Mouse (Mus musculus): Measurements from ENCODE around the gene Mat2b. TPM values are rescaled to one million over a fixed set of nuclear protein-coding genes. Genes with fewer than 3 reads are reported as not detected.
A peak's percentile ranks its signal among the peaks of the same experiment; 100 is the strongest.
"Not testable (repeated sequence)": the region's sequence is repeated elsewhere in the genome, so short reads cannot be mapped to it uniquely, and the experiment has no call there.

The Mat2b gene
- polyA plus RNA-seq, 1 experiment: 38.8 TPM

GRCm38 (mm10) chr11:40713858-40714257 is 18.9 kb upstream of the Mat2b start:
- TF ChIP-seq POLR2A (IDR thresholded peaks at IDR 0.05; ENCODE audit: borderline replicate concordance, extremely low read depth, low read depth, low read length): no peak
- TF ChIP-seq CTCF (IDR thresholded peaks at IDR 0.05; ENCODE audit: insufficient read depth, low read length): no peak
- no peaks in the 10 kb centered on the region for H3K4me1 ChIP-seq (ENCODE audit: control insufficient read depth, insufficient read depth, low read length)
- 39% methylated on average over 8 of the region's 8 CpGs for WGBS
- H3K4me3 ChIP-seq (replicated peaks; ENCODE audit: extremely low read depth, low read depth, low read length): no peak overlapping the region
- no peak for DNase-seq

- H3K4me3 ChIP-seq (replicated peaks; ENCODE audit: extremely low read depth, low read depth, low read length); H3K4me1 ChIP-seq (ENCODE audit: control insufficient read depth, insufficient read depth, low read length); DNase-seq: not testable (repeated sequence)
- WGBS: 81% methylated on average over 6 of the region's 6 CpGs
These were observed 14.9 kb upstream of the Mat2b start for GRCm38 (mm10) chr11:40709899-40710298.

DNA sequence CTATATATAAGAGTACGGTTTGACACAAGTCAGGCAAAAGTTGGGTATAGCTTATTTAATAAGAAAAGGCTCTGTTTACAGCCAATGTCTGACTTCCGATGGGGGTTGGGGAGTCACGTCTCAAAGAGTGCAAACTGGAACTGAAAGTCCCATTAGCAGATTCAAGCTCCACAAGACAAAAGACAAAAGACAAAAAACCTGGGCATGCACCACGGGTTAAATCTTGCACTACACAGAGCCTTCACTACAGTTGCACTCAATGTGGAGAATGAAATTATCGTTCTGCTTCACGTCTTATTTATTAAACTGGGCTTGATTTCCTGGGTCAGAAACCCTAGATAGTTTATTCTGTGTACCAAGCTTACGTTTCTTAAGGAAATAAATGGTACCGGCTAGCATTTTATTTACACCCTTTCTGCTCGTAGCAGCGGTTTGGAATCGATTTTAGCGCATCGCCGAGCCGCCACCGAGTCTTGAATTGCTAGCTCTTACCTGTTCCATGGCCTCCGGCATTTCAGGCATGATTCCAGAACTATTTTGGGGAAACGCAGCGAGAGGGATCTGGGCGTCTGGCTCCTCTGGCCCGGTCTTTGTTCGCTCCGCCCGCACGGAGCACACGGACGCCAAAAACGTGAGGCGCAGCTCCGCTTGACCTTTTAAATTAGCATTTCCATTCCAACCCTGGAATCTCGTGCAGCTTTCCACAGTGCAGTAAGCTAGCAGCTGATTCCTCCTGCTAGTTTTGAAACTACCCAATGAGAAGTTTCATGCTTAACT is 504 bp downstream of the Mat2b start:
- WGBS: under 1% methylated on average over 31 of the region's 31 CpGs
- peaks cover 10% of the 10 kb centered on the region for H3K4me1 ChIP-seq (ENCODE audit: control insufficient read depth, insufficient read depth, low read length)
- TF ChIP-seq CTCF (IDR thresholded peaks at IDR 0.05; ENCODE audit: insufficient read depth, low read length): no peak
- TF ChIP-seq POLR2A (IDR thresholded peaks at IDR 0.05; ENCODE audit: borderline replicate concordance, extremely low read depth, low read depth, low read length): peak; percentile 64; the same call in 1 of the 2 replicates
- peak overlapping the region; percentile 90 for H3K4me3 ChIP-seq (replicated peaks; ENCODE audit: extremely low read depth, low read depth, low read length)
- DNase-seq: peak; percentile 63

DNA sequence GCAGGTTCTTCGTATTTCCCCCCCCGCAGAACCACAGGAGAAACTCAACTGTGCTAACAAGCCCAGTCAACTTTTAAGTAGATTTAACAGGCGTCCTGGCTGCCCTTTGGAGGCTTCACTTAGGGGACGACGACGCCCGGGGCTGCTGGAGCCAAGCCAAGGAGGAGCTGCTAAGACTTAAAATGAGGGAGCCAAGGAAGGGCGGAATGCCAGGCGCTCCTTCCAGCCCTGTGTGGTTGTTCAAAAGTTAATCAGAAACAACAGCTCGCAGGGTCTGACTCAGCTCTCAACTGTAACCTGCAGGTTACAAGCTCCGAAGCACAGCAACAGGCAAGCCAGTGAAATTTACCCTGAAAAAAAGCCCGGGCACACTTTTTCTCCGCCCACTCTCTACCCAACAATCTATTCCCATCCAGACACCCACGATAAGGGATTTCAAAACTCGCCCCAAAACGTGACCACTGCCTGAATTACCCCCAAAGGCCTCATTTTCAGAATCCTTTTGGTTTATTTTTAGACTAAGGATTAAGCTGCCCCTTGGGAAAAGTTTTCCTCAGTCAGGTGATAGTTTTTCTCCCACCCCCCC is 1.5 kb downstream of the Mat2b start:
- WGBS: under 1% methylated on average over 16 of the region's 16 CpGs
- TF ChIP-seq CTCF (IDR thresholded peaks at IDR 0.05; ENCODE audit: insufficient read depth, low read length) (no peak), POLR2A (IDR thresholded peaks at IDR 0.05; ENCODE audit: borderline replicate concordance, extremely low read depth, low read depth, low read length) (no peak)
- DNase-seq: peak; percentile 63
- H3K4me1 ChIP-seq (ENCODE audit: control insufficient read depth, insufficient read depth, low read length): peaks cover 10% of the 10 kb centered on the region
- H3K4me3 ChIP-seq (replicated peaks; ENCODE audit: extremely low read depth, low read depth, low read length): peak overlapping the region; percentile 63

DNA sequence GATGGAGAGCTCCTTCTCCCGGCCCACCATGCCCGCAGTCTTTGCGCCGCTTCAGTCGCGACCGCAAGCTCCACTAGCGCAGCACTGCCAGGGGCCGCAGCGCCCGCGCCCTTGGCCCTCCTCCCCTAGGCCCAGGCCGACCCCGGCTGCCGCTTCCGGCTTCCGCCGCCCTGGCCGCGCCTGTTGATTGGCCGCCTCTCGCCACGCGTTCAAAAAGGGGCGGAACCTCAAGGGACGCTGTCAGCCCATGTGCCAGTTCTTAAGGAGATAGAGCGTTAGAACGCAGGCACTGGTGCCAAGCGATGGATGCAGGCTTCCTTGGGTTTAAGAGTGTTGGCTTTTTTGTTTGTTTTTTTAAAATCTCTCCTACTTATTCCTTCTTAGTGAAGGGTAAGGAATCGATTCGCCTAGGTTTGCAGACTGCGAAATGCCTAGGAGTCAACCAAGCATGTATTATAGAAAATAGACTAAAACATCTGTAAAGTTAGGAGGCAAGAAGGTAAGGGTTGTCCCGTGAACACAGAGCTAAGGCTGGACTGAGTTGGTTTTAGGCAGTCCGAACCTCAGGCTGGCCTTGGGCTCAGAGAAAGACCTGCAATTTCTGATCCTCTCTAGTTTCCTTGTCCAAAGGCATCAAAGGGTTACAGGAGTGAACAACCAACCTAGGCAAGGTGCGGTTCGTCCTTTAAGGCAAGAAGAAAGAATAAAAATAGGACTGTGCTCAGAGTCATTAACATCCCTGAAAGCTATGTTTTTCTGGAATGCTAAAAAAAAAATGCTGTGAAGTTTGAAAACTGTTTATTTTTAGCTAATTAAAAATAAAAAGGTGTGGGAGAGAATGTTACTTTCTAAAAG is 2.3 kb downstream of the Mat2b start:
- DNase-seq: peak; percentile 93
- H3K4me1 ChIP-seq (ENCODE audit: control insufficient read depth, insufficient read depth, low read length): peaks cover 10% of the 10 kb centered on the region
- under 1% methylated on average over 36 of the region's 36 CpGs for whole genome bisulfite sequencing
- H3K4me3 ChIP-seq (replicated peaks; ENCODE audit: extremely low read depth, low read depth, low read length): peak overlapping the region; percentile 93
- peak; percentile 74 for TF ChIP-seq POLR2A (IDR thresholded peaks at IDR 0.05; ENCODE audit: borderline replicate concordance, extremely low read depth, low read depth, low read length)
- no peak for TF ChIP-seq CTCF (IDR thresholded peaks at IDR 0.05; ENCODE audit: insufficient read depth, low read length)

DNA sequence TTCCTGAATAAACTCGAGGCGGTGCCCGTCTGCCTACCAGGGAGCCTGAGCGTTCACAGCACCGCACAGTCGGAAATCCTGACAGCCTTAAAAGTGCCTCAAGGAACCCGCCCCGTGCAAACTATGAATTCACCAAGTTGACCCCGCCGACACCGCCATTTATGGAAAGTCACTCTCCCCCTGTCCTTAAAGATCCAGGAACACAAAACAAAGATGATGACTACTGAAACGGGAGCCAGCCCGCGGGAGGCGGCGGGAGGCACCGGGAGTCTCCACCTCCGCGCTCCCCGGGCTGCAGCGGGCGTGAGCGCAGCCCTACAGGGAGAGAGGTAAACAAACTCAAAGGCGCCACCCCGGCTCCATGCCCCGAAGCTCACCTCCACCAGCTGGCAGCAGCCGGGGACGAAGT is 2.9 kb downstream of the Mat2b start:
- no peak for TF ChIP-seq CTCF (IDR thresholded peaks at IDR 0.05; ENCODE audit: insufficient read depth, low read length)
- no peak for TF ChIP-seq POLR2A (IDR thresholded peaks at IDR 0.05; ENCODE audit: borderline replicate concordance, extremely low read depth, low read depth, low read length)
- Histone ChIP-seq H3K4me3 (replicated peaks; ENCODE audit: extremely low read depth, low read depth, low read length) (peak overlapping the region; percentile 93), H3K4me1 (ENCODE audit: control insufficient read depth, insufficient read depth, low read length) (peaks cover 14% of the 10 kb centered on the region)
- no peak for DNase-seq
- WGBS: under 1% methylated on average over 28 of the region's 28 CpGs

- 24% methylated on average over 5 of the region's 5 CpGs for WGBS
- TF ChIP-seq POLR2A (IDR thresholded peaks at IDR 0.05; ENCODE audit: borderline replicate concordance, extremely low read depth, low read depth, low read length) (no peak), CTCF (IDR thresholded peaks at IDR 0.05; ENCODE audit: insufficient read depth, low read length) (no peak)
- Histone ChIP-seq H3K4me1 (ENCODE audit: control insufficient read depth, insufficient read depth, low read length) (peaks cover 14% of the 10 kb centered on the region), H3K4me3 (replicated peaks; ENCODE audit: extremely low read depth, low read depth, low read length) (no peak overlapping the region)
- DNase-seq: no peak
These were observed 4.4 kb downstream of the Mat2b start for GRCm38 (mm10) chr11:40690444-40691127.

DNA sequence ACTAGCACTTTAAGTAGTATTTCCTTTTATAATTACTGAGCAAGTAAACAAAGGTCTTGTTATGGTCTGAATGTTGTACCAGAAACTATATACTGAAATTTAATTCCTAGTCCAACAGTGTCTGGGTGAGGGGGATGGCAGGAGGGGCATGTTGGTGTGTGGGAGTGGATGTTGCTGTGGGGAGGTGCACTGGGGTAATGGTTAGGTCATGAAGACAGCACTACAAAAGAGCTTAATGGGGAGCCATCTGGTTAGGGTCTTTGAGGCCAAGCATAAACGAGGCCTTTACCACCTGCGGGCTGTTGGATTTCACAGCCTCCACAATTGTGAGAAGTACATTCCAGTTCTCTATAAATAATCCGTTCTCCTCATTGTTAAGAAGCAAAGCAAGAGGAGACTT is 11.7 kb downstream of the Mat2b start:
- no peak for DNase-seq
- WGBS: 84% methylated on average over 3 of the region's 3 CpGs
- Histone ChIP-seq H3K4me1 (ENCODE audit: control insufficient read depth, insufficient read depth, low read length) (peaks cover 4% of the 10 kb centered on the region; the same call in 1 of the 2 replicates), H3K4me3 (replicated peaks; ENCODE audit: extremely low read depth, low read depth, low read length) (no peak overlapping the region)
- TF ChIP-seq CTCF (IDR thresholded peaks at IDR 0.05; ENCODE audit: insufficient read depth, low read length): no peak
- no peak for TF ChIP-seq POLR2A (IDR thresholded peaks at IDR 0.05; ENCODE audit: borderline replicate concordance, extremely low read depth, low read depth, low read length)

DNA sequence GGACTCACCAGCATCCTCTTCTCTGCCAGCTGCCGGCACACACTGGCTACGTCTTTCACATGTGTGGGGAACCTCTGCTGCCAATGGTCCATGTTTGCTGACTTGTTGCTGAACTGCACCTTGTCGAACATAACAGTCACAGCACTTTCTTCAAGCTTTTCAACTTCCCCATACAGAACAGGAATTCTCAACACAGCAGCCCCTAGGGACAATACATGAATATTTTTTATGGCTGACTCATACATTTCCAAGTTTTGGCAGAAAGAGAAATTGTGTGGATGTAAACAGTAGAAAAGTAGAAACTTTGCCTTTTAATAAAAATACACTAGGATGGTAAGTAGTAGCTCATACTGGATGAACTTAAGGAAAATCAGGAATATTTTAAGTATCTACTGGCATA is 12.5 kb downstream of the Mat2b start:
- WGBS: 87% methylated on average over 3 of the region's 3 CpGs
- no peak for DNase-seq

More for the DNA sequence above, 12.5 kb downstream of the Mat2b start:
- TF ChIP-seq CTCF (IDR thresholded peaks at IDR 0.05; ENCODE audit: insufficient read depth, low read length) (no peak), POLR2A (IDR thresholded peaks at IDR 0.05; ENCODE audit: borderline replicate concordance, extremely low read depth, low read depth, low read length) (no peak)
- peaks cover 3% of the 10 kb centered on the region; the same call in 1 of the 2 replicates for H3K4me1 ChIP-seq (ENCODE audit: control insufficient read depth, insufficient read depth, low read length)
- H3K4me3 ChIP-seq (replicated peaks; ENCODE audit: extremely low read depth, low read depth, low read length): no peak overlapping the region
